Mouse (Mus musculus) limb, embryonic 14.5 days (tissue): Measurements from ENCODE around the gene Hnrnpf. TPM values are rescaled to one million over a fixed set of nuclear protein-coding genes. Genes with fewer than 3 reads are reported as not detected.
"Not testable (repeated sequence)": the region's sequence is repeated elsewhere in the genome, so short reads cannot be mapped to it uniquely, and the experiment has no call there.

Experiments
- ATAC-seq: fragments of 200-750 bp; cut with Nextera tagmentation; 2 replicates; pipeline ENCODE4 v1.8.0; 2017; ENCODE audit warnings: low read depth, moderate number of reproducible peaks, moderate TSS enrichment; ENCODE audit not compliant: low FRiP score
- DNase-seq: peaks from one replicate; pipeline ENCODE4 v3.0.0-alpha.2; 2015; ENCODE audit warnings: low spot score
- H3K27ac ChIP-seq: fragments of 300-500 bp; sonication (generic); replicated peaks from 2 replicates; pipeline ENCODE4 v1.5.1; 2014; ENCODE audit warnings: low read depth, mild to moderate bottlenecking, low read length, moderate library complexity, mixed read lengths
- H3K27me3 ChIP-seq: fragments of 300-500 bp; sonication (generic); 2 replicates; pipeline ENCODE4 v1.6.1; 2014; ENCODE audit warnings: low read length, mixed read lengths; ENCODE audit not compliant: control insufficient read depth, insufficient read depth
- H3K36me3 ChIP-seq: fragments of 300-500 bp; sonication (generic); 2 replicates; pipeline ENCODE4 v1.6.1; 2014; ENCODE audit warnings: mild to moderate bottlenecking, low read length, moderate library complexity, mixed read lengths; ENCODE audit not compliant: control insufficient read depth, insufficient read depth
- H3K4me1 ChIP-seq: fragments of 300-500 bp; sonication (generic); 2 replicates; pipeline ENCODE4 v1.6.1; 2014; ENCODE audit warnings: antibody characterized with exemption, low read length, mixed read lengths; ENCODE audit not compliant: control insufficient read depth, insufficient read depth
- H3K4me2 ChIP-seq: fragments of 300-500 bp; sonication (generic); replicated peaks from 2 replicates; pipeline ENCODE4 v1.6.1; 2014; ENCODE audit warnings: low read depth, mild to moderate bottlenecking, low read length, moderate library complexity; ENCODE audit not compliant: severe bottlenecking
- H3K4me3 ChIP-seq: fragments of 300-500 bp; sonication (generic); replicated peaks from 2 replicates; pipeline ENCODE4 v1.5.1; 2014; ENCODE audit warnings: low read length
- H3K9ac ChIP-seq: fragments of 300-500 bp; sonication (generic); 2 replicates; pipeline ENCODE4 v1.6.1; 2014; ENCODE audit warnings: mild to moderate bottlenecking, low read depth, low read length, moderate library complexity; ENCODE audit not compliant: severe bottlenecking
- H3K9me3 ChIP-seq: fragments of 300-500 bp; sonication (generic); 2 replicates; pipeline ENCODE4 v1.6.1; 2016; ENCODE audit warnings: low read length; ENCODE audit not compliant: control insufficient read depth
- POLR2A ChIP-seq: fragments of 200-500 bp; IDR thresholded peaks from 2 replicates; pipeline ENCODE4 v1.8.0; 2012; ENCODE audit warnings: inconsistent platforms, mild to moderate bottlenecking, moderate library complexity, borderline replicate concordance; ENCODE audit not compliant: insufficient read depth, insufficient read length; ENCODE audit errors: extremely low read depth
- WGBS: fragments of 180-500 bp; shearing (Covaris S2); extraction: QIAGEN DNeasy Blood & Tissue Kit; methylation state at CpG from one replicate; pipeline ENCODE4 v1.1.7; 2014; 5-methylcytosine and 5-hydroxymethylcytosine counted together
- polyA plus RNA-seq, 2 experiments: library from polyadenylated mRNA; depleted of rRNA in 1 of 2; stranded (reverse) in 1 of 2; unstranded in 1 of 2; fragments of >200 nt; fragmentation: Nextera tagmentation in 1 of 2; extraction: Ambion mirVana in 1 of 2; gene quantifications; 2 replicates each; pipeline versions ENCODE4 v1.2.1 to v1.2.3; 2012 to 2014

Hnrnpf gene
- polyA plus RNA-seq, 2 experiments, result 486 to 609 TPM

- Histone ChIP-seq H3K9me3 (no peaks in the 10 kb centered on the region), H3K27ac (no peak overlapping the region), H3K27me3 (no peaks in the 10 kb centered on the region), H3K9ac (peak overlapping the region; percentile 67), H3K4me2 (peak overlapping the region; percentile 75), H3K4me3 (peak overlapping the region; percentile 64), H3K4me1 (0 out of 2 replicates have a peak, but pooled peaks cover 5% of the 10 kb centered on the region), H3K36me3 (no peaks in the 10 kb centered on the region)
- DNase-seq (peak; percentile 71), ATAC-seq (peak; percentile 82)
- 0 out of 2 replicates have a peak, but pooled peaks have one; percentile 8 for TF ChIP-seq POLR2A
- 4% methylated on average over 26 of the region's 26 CpGs for WGBS
These were observed 37.1 kb upstream of the Hnrnpf start for GRCm38 (mm10) chr6:117862899-117863620.

- H3K4me2 ChIP-seq, result peak overlapping the region; percentile 75
- 95% methylated on average over 8 of the region's 8 CpGs for WGBS
- no peak for DNase-seq
- H3K27ac ChIP-seq, result no peak overlapping the region
- no peak for ATAC-seq
- no peak overlapping the region for H3K9ac ChIP-seq
- peak overlapping the region; percentile 64 for H3K4me3 ChIP-seq
- H3K36me3 ChIP-seq, result no peaks in the 10 kb centered on the region
- no peaks in the 10 kb centered on the region for H3K27me3 ChIP-seq
- 0 out of 2 replicates have a peak, but pooled peaks cover 5% of the 10 kb centered on the region for H3K4me1 ChIP-seq
- no peaks in the 10 kb centered on the region for H3K9me3 ChIP-seq
- no peak for TF ChIP-seq POLR2A
These were observed 36.4 kb upstream of the Hnrnpf start for GRCm38 (mm10) chr6:117863751-117864150.

DNA sequence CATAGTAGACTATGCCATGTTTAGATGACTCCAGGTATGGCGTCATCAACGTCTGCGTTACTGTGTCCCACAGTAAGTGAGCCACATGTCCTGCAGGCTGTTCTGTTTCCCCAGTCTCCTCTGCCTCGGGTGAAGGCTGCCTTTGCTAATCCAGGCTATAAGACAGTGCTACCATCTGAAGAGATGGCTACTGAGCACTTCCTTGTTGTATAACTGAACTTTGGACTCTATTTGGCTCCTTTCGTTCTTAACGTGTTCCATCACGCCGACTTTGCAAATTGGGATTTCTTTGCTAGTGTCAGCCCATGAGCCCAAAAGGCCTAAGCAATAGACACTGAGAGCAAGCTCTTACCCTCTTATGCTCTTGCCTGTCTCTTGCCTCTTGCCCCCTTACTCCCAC is 31.9 kb upstream of the Hnrnpf start:
- Histone ChIP-seq H3K9me3 (no peaks in the 10 kb centered on the region), H3K4me2 (no peak overlapping the region), H3K27ac (no peak overlapping the region), H3K4me1 (0 out of 2 replicates have a peak, but pooled peaks cover 5% of the 10 kb centered on the region), H3K27me3 (no peaks in the 10 kb centered on the region), H3K4me3 (no peak overlapping the region), H3K36me3 (no peaks in the 10 kb centered on the region), H3K9ac (no peak overlapping the region)
- DNase-seq, result no peak
- WGBS, result 85% methylated on average over 8 of the region's 8 CpGs
- no peak for TF ChIP-seq POLR2A
- no peak for ATAC-seq

DNA sequence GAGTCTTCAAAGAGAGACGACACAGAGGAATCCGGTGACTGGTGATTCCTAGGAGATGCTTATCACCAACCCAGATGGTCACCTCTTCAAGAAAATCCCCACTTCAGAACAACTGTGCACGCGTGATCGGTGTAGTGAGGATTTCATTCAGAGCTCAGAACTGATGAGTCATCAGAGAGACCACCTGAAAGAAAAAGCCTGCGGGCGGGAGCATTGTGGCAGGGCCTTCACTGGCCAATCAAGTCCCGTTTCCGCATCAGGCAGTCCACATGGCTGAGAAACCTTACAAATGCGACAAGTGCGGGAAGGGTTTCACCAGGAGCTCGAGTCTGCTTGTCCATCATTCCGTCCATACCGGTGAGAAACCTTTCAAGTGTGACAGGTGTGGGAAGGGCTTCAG is 29.1 kb upstream of the Hnrnpf start:
- TF ChIP-seq POLR2A, result no peak
- H3K4me2 ChIP-seq, result no peak overlapping the region
- no peaks in the 10 kb centered on the region for H3K27me3 ChIP-seq
- no peaks in the 10 kb centered on the region for H3K36me3 ChIP-seq
- 80% methylated on average over 14 of the region's 14 CpGs for WGBS
- H3K9ac ChIP-seq, result no peak overlapping the region
- H3K9me3 ChIP-seq, result no peaks in the 10 kb centered on the region
- no peaks in the 10 kb centered on the region for H3K4me1 ChIP-seq
- DNase-seq (no peak), ATAC-seq (no peak)
- H3K4me3 ChIP-seq, result no peak overlapping the region
- no peak overlapping the region for H3K27ac ChIP-seq

DNA sequence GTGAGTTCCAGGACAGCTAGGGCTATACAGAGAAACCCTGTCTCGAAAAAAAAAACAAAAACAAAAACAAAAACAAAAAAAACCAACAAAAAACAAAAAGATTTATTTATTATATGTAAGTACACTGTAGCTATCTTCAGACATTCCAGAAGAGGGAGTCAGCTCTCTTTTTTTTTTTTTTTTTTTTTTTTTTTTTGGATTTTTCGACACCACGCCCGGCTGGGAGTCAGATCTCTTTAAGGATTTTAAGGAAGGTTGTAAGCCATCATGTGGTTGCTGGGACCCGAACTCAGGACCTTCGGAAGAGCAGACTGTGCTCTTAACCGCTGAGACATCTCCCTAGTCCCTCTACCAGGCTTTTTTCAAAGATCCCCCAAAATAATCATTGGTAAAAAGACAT is 26.7 kb upstream of the Hnrnpf start:
- H3K4me2 ChIP-seq, H3K27me3 ChIP-seq, DNase-seq, H3K9me3 ChIP-seq, H3K27ac ChIP-seq, H3K36me3 ChIP-seq, H3K4me3 ChIP-seq, ATAC-seq, H3K9ac ChIP-seq, H3K4me1 ChIP-seq: not testable (repeated sequence)
- WGBS, result 94% methylated on average over 7 of the region's 7 CpGs
